Mouse (Mus musculus) embryonic facial prominence, embryonic 15.5 days (tissue): ENCODE results near the gene Mfn2. TPM values are rescaled to one million over a fixed set of nuclear protein-coding genes. Genes with fewer than 3 reads are reported as not detected.

Experiments used
- polyA plus RNA-seq: library from polyadenylated mRNA; unstranded; fragments of >200 nt; fragmentation: Nextera tagmentation; extraction: Ambion mirVana; gene quantifications from 2 replicates; pipeline ENCODE4 v1.2.1, GENCODE M21; 2015

The Mfn2 gene
- polyA plus RNA-seq, 1 experiment from 2014 or later = 39.4 TPM

Other genes with a start within 250 kb of the Mfn2 start
- gene Zfp534, start 202.2 kb downstream of the Mfn2 start, polyA plus RNA-seq = not detected in 2 replicates
- 5.8 and 5.9 TPM in 2 replicates for gene Zfp984, start 94.9 kb downstream of the Mfn2 start, polyA plus RNA-seq
- gene Zfp933, start 56.3 kb downstream of the Mfn2 start, polyA plus RNA-seq = 4.6 and 5.3 TPM in 2 replicates
- 40.3 and 43.2 TPM in 2 replicates for gene Miip, start 35.9 kb downstream of the Mfn2 start, polyA plus RNA-seq
- 9.1 and 10.9 TPM in 2 replicates for gene Fv1, start 35.7 kb downstream of the Mfn2 start, polyA plus RNA-seq
- 92.0 and 93.3 TPM in 2 replicates for gene Plod1, start 32.1 kb upstream of the Mfn2 start, polyA plus RNA-seq
- 20.6 and 22.0 TPM in 2 replicates for gene 2510039O18Rik, start 36.2 kb upstream of the Mfn2 start, polyA plus RNA-seq
- 0.37 and 0.44 TPM in 2 replicates for gene Nppb, start 81.1 kb upstream of the Mfn2 start, polyA plus RNA-seq
- 0.42 and 0.43 TPM in 2 replicates for gene Nppa, start 96.0 kb upstream of the Mfn2 start, polyA plus RNA-seq
- 6.3 and 7.6 TPM in 2 replicates for gene Clcn6, start 134.1 kb upstream of the Mfn2 start, polyA plus RNA-seq
- 21.3 and 24.9 TPM in 2 replicates for gene Mthfr, start 134.4 kb upstream of the Mfn2 start, polyA plus RNA-seq
- 14.2 and 15.6 TPM in 2 replicates for gene Agtrap, start 183.3 kb upstream of the Mfn2 start, polyA plus RNA-seq
- 52.7 and 53.1 TPM in 2 replicates for gene Mad2l2, start 225.7 kb upstream of the Mfn2 start, polyA plus RNA-seq
- 0.63 and 0.79 TPM in 2 replicates for gene Draxin, start 226.0 kb upstream of the Mfn2 start, polyA plus RNA-seq
- 20.5 and 22.8 TPM in 2 replicates for gene Fbxo6, start 247.4 kb upstream of the Mfn2 start, polyA plus RNA-seq